Mouse (Mus musculus) layer of hippocampus, adult 2 months (tissue): ENCODE measurements around the gene Pes1. TPM values are rescaled to one million over a fixed set of nuclear protein-coding genes. Genes with fewer than 3 reads are reported as not detected.
"Not testable (repeated sequence)": the region's sequence is repeated elsewhere in the genome, so short reads cannot be mapped to it uniquely, and the experiment has no call there.

ENCODE experiments used
- DNase-seq, 2 experiments: peaks; one replicate each; pipeline ENCODE4 v3.0.0; 2022; ENCODE audit warnings: low spot score in 2 of 2
- H3K27ac ChIP-seq: fragments of 200-600 bp; 2 replicates; pipeline ENCODE4 v1.8.1; 2022
- H3K4me3 ChIP-seq: fragments of 200-600 bp; 2 replicates; pipeline ENCODE4 v1.8.1; 2022; ENCODE audit warnings: mild to moderate bottlenecking
- CTCF ChIP-seq: fragments of 200-600 bp; conservative IDR thresholded peaks from 2 replicates; pipeline ENCODE4 v1.8.1; 2022; ENCODE audit warnings: antibody characterized with exemption, mild to moderate bottlenecking, moderate library complexity
- total RNA-seq, 2 experiments: library from RNA; stranded (reverse); gene quantifications; 2 replicates each; pipeline ENCODE4 v1.2.3; 2021

Gene Pes1
- total RNA-seq, 2 experiments from 2014 or later, result 34.8 to 40.5 TPM

DNA sequence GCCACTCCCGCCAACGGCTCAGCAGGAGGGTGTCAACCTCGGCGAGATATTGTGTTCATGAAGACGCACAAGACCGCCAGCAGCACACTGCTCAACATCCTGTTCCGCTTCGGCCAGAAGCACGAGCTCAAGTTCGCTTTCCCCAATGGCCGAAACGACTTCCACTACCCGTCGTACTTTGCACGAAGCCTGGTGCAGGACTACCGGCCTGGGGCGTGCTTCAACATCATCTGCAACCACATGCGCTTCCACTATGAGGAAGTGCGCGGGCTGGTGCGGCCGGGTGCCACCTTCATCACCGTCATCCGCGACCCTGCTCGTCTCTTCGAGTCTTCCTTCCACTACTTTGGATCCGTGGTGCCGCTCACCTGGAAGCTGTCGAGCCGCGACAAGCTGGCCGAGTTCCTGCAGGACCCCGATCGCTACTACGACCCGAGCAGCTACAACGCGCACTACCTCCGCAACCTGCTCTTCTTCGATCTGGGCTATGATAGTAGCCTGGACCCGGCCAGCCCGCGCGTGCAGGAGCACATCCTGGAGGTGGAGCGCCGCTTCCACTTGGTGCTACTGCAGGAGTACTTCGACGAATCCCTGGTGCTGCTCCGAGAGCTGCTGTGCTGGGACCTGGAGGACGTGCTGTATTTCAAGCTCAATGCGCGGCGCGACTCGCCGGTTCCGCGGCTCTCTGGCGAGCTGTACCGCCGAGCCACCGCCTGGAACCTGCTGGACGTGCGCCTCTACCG is 34.4 kb downstream of the Pes1 start:
- Histone ChIP-seq H3K27ac (no peak overlapping the region), H3K4me3 (peak overlapping the region; percentile 24; the same call in 1 of the 2 replicates)
- no peak for DNase-seq
- no peak for TF ChIP-seq CTCF

DNA sequence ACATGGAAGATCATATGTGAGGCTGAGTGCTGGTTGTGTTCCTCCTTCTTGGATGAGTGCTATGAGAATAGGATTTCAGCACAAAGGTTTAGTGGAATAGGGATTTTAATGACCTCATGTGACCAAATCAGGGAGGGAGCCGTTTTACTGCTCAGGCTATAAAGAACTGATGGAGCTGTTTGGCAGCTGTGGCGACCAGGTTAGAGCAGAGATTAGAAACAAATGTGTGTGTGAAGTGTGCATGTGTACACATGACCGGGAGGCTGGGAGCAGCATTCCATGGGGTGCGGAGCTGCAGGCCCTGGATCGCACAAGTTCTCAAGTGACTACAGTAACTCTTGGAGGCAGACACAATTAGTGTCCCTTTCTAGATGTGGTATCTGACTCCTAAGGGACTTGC is 35.8 kb downstream of the Pes1 start:
- no peak overlapping the region for H3K27ac ChIP-seq
- no peak overlapping the region for H3K4me3 ChIP-seq
- no peak for DNase-seq
- TF ChIP-seq CTCF, result no peak

DNA sequence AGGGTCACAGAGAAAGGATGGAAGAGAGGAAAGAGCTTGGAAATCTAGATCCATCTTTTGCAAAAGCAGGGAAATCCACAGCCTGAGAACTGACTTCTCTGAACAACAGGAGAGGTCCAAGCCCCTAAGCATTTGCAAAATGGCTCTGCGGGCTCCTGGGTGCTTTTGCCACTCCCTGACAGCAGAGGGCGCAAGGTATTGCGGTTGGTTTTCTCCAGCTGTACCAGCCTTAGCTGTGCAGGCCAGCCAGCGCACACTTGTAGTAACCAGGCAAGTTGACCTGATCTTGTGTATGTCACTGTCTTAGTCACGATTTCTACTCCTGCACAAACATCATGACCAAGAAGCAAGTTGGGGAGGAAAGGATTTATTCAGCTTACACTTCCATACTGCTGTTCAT is 37.8 kb downstream of the Pes1 start:
- peak; percentile 92 for TF ChIP-seq CTCF
- peak; percentile 63 to 82 for DNase-seq
- H3K4me3 ChIP-seq, result no peak overlapping the region
- no peak overlapping the region for H3K27ac ChIP-seq

DNA sequence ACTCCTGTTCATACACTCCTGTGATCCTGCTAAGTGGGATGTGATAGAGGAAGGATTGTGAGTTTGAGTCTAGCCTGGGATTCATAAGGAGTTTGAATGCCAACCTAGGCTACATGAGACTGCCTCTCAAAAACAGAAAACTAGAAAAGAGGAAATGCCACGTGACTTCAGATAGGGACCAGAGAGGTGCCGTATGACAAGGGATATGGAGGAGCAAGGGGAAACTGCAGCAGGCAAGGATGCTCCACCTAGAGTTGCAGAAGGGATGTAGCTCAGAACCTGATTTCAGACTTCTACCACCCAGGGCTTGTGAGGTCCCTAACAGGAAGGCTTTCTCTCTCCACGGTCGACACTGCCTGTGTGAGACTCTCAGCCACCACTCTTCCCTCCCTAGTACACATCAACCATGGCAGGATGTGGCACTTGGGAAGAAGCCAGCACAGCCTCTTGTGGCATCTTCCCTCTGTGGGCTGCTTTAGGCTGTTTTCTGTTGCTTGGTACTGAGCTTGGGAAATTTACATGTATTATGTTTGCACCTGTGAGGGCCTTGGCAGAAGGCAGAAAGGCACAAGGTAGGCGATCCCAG is 41.5 kb downstream of the Pes1 start:
- Histone ChIP-seq H3K27ac (no peak overlapping the region), H3K4me3 (no peak overlapping the region)
- no peak for TF ChIP-seq CTCF
- no peak for DNase-seq

DNA sequence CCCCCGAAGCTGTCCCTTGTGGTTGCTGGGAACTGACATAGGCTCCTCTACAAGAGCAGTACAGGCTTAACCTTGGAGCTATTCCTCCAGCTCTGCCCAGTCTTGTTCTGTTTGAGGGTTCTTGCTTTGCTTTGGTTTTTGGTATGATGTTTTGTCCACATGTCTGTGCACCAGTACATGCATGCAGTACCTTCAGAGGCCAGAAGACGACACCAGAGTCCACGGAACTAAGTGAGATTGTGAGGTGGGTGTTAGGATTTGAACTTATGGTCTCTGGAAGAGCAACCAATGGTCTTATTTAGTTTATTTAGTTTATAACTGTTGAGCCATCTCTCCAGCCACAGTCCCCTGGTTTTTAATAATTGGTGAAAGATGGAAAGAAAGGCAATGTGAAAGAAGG is 42.7 kb downstream of the Pes1 start:
- peak; percentile 56 for TF ChIP-seq CTCF
- no peak overlapping the region for H3K27ac ChIP-seq
- H3K4me3 ChIP-seq, result no peak overlapping the region
- no peak for DNase-seq

DNA sequence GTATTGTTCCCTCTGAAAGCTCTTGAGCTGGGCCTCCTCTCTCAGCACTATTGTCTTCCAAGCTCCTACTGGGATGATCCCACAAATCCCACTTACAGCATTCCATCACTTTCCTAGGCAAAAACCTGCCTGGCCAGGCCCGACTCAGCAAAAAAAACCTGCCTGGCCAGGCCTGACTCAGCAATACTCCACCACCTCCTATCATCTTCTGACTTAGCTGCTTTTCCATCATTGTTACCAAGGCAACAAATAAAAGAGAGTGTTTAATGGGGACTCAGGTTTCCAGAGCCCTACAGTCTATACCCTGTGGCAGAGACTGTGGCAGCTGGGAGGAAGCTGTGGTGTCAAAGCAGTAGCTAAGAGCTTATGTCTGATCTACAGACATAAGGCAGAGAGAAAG is 48.8 kb downstream of the Pes1 start:
- no peak for TF ChIP-seq CTCF
- no peak for DNase-seq
- no peak overlapping the region for H3K4me3 ChIP-seq
- no peak overlapping the region for H3K27ac ChIP-seq

DNA sequence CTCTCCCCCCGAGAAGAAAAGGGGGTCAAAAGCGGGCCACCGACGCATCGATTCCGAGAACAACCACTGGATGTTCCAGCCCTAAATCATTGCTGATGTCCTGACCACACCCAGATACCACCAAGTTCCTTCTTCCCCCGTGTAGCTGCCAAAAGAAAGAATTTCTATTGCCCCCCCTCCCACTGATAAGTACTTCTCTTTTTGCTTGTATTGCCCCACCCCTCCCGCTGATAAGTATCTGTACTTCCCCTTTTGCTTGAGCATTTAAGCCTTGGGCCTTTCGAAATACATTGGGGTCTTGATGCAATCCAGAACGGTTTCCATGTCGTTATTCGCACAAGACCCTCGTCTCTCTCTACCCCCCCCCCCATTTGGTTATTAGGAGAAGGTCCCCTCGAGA is 52.0 kb downstream of the Pes1 start:
- not testable (repeated sequence) for H3K27ac ChIP-seq, DNase-seq, H3K4me3 ChIP-seq

DNA sequence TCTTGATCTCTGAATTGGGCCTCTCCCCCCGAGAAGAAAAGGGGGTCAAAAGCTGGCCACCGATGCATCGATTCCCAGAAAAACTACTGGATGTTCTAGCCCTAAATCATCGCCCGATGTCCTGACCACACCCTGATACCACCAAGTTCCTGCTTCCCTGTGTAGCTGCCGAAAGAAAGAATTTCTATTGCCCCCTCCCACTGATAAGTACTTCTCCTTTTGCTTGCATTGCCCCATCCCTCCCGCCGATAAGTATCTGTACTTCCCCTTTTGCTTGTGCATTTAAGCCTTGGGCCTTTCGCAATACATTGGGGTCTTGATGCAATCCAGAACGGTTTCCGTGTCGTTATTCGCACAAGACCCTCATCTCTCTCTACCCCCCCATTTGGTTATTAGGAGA is 58.3 kb downstream of the Pes1 start:
- H3K27ac ChIP-seq, DNase-seq, H3K4me3 ChIP-seq: not testable (repeated sequence)

DNA sequence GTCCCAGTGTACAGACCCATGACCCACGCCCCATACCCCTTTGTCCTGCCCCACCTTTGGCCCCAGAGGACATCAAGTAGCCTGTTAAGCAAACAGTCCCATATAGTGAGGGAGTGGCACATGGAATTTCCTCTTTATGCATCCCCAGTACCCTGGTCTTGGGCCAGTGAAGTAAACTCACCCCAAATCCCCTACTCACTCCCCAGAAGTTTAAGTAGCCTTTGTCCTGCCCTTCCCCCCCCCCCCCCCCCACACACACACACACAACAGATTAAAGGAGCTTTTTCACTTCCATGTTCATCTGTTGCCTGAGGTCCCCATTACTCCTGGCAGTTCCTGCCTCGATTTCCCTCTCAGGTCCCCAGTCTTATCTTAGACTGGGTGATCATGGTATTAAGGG is 59.5 kb downstream of the Pes1 start:
- no peak overlapping the region for H3K27ac ChIP-seq
- H3K4me3 ChIP-seq, result no peak overlapping the region
- DNase-seq, result no peak
- TF ChIP-seq CTCF, result no peak

DNA sequence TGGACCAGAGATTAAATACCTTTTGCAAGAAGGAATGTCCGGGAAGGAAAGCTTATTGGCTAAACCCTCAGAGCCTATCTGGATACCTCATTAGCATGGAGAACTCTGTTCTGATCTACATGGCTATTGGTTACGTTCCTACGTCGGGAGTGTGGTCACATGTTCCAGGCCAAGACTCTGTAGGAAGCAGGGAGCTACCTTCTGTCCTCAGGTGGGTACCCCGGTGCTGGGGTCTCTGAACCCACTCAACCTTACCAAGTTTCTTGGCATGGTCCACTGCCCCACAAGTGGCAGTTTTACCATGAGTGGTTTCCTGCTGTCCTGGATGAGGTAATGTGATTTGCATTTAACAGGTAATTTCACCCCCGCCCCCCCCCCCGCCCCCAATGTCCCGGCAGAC is 63.3 kb downstream of the Pes1 start:
- H3K27ac ChIP-seq, result no peak overlapping the region
- DNase-seq, result no peak
- no peak for TF ChIP-seq CTCF
- no peak overlapping the region for H3K4me3 ChIP-seq

DNA sequence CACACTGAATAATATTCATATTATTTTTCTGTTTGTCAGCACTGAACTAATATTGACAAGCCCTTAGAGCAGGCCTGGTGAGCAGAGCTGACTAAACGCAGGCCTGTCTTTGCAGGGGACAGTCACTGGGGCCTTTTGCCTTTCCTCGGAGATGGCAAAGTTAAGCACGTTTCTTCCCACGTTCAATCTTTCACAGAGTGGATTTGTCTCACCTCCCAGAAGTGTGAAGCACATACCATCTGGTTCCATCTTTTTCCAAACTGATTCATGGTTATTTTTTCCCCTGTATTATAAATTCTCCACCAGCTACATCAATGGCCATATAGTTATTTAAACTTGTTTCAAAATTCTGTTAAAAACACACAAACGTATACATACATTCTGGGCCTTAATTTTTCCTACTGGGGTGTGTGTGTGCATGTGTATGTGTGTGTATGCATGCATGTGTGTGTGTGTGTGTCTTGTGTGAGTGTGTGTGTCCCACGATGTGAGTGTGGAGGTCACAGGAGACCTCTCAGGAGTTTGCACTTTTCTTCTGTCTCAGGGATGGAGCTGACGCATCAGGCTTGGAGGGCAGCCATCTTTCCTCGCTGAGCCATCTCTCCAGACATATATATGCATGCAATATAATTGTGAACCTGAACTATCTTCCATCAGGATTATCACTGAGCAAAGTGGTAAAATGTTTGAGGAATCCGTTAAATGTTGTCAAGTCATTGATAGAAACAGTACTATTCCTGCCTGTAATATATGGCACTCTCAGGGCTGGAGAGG is 64.0 kb downstream of the Pes1 start:
- Histone ChIP-seq H3K27ac (no peak overlapping the region), H3K4me3 (no peak overlapping the region)
- peak; percentile 29 to 35 for DNase-seq
- TF ChIP-seq CTCF, result no peak

DNA sequence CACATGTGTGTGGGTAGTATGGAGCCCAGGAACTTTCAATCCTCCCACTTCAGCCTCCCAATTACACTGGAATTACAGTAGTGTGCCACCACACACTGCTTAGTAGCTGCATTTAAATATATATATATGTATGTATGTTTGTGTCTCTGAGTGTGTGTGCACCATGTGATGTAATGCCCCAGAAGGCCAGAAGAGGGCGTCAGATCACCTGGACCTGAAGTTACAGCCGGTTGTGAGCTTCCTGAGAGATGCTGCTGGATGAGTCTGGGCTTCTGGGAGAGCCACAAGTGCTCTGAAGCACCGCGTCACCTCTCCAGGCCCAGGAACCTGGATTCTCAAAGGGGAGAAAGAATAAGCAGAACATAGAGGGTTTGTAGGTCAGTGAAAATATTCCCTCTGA is 65.6 kb downstream of the Pes1 start:
- no peak overlapping the region for H3K27ac ChIP-seq
- no peak for DNase-seq
- TF ChIP-seq CTCF, result peak; percentile 15; the same call in 1 of the 2 replicates
- H3K4me3 ChIP-seq, result no peak overlapping the region

Other genes with a start within 250 kb of the Pes1 start
- gene Osbp2, start 100.1 kb upstream of the Pes1 start, total RNA-seq, result 10 to 100 TPM; 81.4 to 86.7 TPM
- under 1 TPM; 0.39 to 0.41 TPM for gene 4921536K21Rik, start 68.9 kb upstream of the Pes1 start, total RNA-seq
- gene Dusp18, start 68.7 kb upstream of the Pes1 start, total RNA-seq, result 10 to 100 TPM; 24.6 to 26.0 TPM
- 10 to 100 TPM; 16.9 TPM for gene Slc35e4, start 49.3 kb upstream of the Pes1 start, total RNA-seq
- 10 to 100 TPM; 18.5 to 19.4 TPM for gene Tcn2, start 31.8 kb upstream of the Pes1 start, total RNA-seq
- not detected for gene 4930556J24Rik, start 12.8 kb downstream of the Pes1 start, total RNA-seq
- gene Gal3st1, start 19.7 kb downstream of the Pes1 start, total RNA-seq, result 1 to 10 TPM; 8.5 to 9.8 TPM
- under 1 TPM; 0.17 to 0.64 TPM for gene Sec14l4, start 67.5 kb downstream of the Pes1 start, total RNA-seq
- 1 to 10 TPM; 1.3 to 2.6 TPM for gene Sec14l3, start 100.9 kb downstream of the Pes1 start, total RNA-seq
- gene Mtfp1, start 131.5 kb downstream of the Pes1 start, total RNA-seq, result 100 to 1,000 TPM; 115 to 119 TPM
- gene Sec14l2, start 159.4 kb downstream of the Pes1 start, total RNA-seq, result 10 to 100 TPM; 62.8 to 67.6 TPM
- gene Rnf215, start 171.2 kb downstream of the Pes1 start, total RNA-seq, result 10 to 100 TPM; 33.8 to 35.6 TPM
- gene Ccdc157, start 196.3 kb downstream of the Pes1 start, total RNA-seq, result 10 to 100 TPM; 12.2 to 12.8 TPM
- gene Sf3a1, start 196.4 kb downstream of the Pes1 start, total RNA-seq, result 10 to 100 TPM; 72.3 to 74.1 TPM
- gene Tbc1d10a, start 222.8 kb downstream of the Pes1 start, total RNA-seq, result 10 to 100 TPM; 27.3 to 29.4 TPM